Mouse (Mus musculus) lung, adult 2 months (tissue): ENCODE data around the gene Mbnl1.

ENCODE experiments used
- CTCF ChIP-seq: fragments of 200-500 bp; IDR thresholded peaks from 2 replicates; pipeline ENCODE4 v1.5.1; 2011; ENCODE audit warnings: mild to moderate bottlenecking, low read length, control low read depth; ENCODE audit not compliant: insufficient read depth
- POLR2A ChIP-seq: fragments of 200-500 bp; IDR thresholded peaks from 2 replicates; pipeline ENCODE4 v1.6.1; 2011; ENCODE audit warnings: low read depth, mild to moderate bottlenecking, control low read depth, low read length, borderline replicate concordance; ENCODE audit errors: extremely low read depth

- TF ChIP-seq CTCF (no peak), POLR2A (no peak)
Observed at GRCm38 (mm10) chr3:60546196-60546595, 73.6 kb downstream of the Mbnl1 start.
